Mouse (Mus musculus) testis, adult 2 months (tissue): ENCODE results near the gene Ppp4r3a.

Experiments
- CTCF ChIP-seq: fragments of 200-500 bp; IDR thresholded peaks from 2 replicates; pipeline ENCODE4 v1.5.1; 2012; ENCODE audit warnings: low read depth, mild to moderate bottlenecking, inconsistent platforms, low read length, moderate library complexity; ENCODE audit not compliant: control insufficient read depth, insufficient read depth, insufficient replicate concordance
- POLR2A ChIP-seq: fragments of 200-500 bp; IDR thresholded peaks from 2 replicates; pipeline ENCODE4 v1.6.1; 2012; ENCODE audit warnings: low read depth, mild to moderate bottlenecking, inconsistent platforms, low read length, moderate library complexity; ENCODE audit not compliant: control insufficient read depth

GRCm38 (mm10) chr12:101016412-101016928 is 67.0 kb downstream of the Ppp4r3a start:
- TF ChIP-seq CTCF (no peak), POLR2A (no peak)
